Mouse (Mus musculus) liver, postnatal 0 days (tissue): ENCODE measurements at regions not wholly inside any gene's neighbourhood (a gene's known extent, or its start where the extent isn't known, plus 50 kb on each side); places are given as distances from the start of the nearest gene placed in this dataset.

ENCODE experiments used
- CTCF ChIP-seq: sonication (generic); IDR thresholded peaks from 2 replicates; pipeline ENCODE4 v1.5.1; 2016; ENCODE audit warnings: antibody characterized with exemption, low read depth
- EP300 ChIP-seq: IDR thresholded peaks from 2 replicates; pipeline ENCODE4 v1.6.1; 2016; ENCODE audit warnings: antibody characterized with exemption, low read depth, mild to moderate bottlenecking

GRCm38 (mm10) chr2:171737761-171738160, 305.5 kb downstream of the Cbln4 start:
- no peak for TF ChIP-seq CTCF
- TF ChIP-seq EP300: no peak
